Mouse (Mus musculus) small intestine, adult 2 months (tissue): Measurements from ENCODE around the gene Arap2. TPM values are rescaled to one million over a fixed set of nuclear protein-coding genes. Genes with fewer than 3 reads are reported as not detected.

Source experiments
- H3K27ac ChIP-seq: fragments of 200-500 bp; 2 replicates; pipeline ENCODE4 v1.5.1; 2012; ENCODE audit warnings: low read depth, low read length, control low read depth, inconsistent platforms; ENCODE audit not compliant: insufficient read depth
- H3K27me3 ChIP-seq: fragments of 200-500 bp; 2 replicates; pipeline ENCODE4 v1.6.1; 2012; ENCODE audit warnings: mild to moderate bottlenecking, moderate library complexity, low read length, inconsistent platforms; ENCODE audit not compliant: control insufficient read depth, insufficient read depth
- H3K36me3 ChIP-seq: fragments of 200-500 bp; 2 replicates; pipeline ENCODE4 v1.6.1; 2012; ENCODE audit warnings: mild to moderate bottlenecking, low read length, control low read depth, inconsistent platforms; ENCODE audit not compliant: control insufficient read depth, insufficient read depth
- H3K4me1 ChIP-seq: fragments of 200-500 bp; 2 replicates; pipeline ENCODE4 v1.6.1; 2012; ENCODE audit warnings: low read length, inconsistent platforms, mixed read lengths; ENCODE audit not compliant: control insufficient read depth, insufficient read depth, insufficient read length
- H3K4me3 ChIP-seq: fragments of 200-500 bp; 2 replicates; pipeline ENCODE4 v1.5.1; 2012; ENCODE audit warnings: low read depth, mild to moderate bottlenecking, control low read depth, inconsistent platforms, low read length, moderate library complexity
- CTCF ChIP-seq: fragments of 200-500 bp; IDR thresholded peaks from 2 replicates; pipeline ENCODE4 v1.5.1; 2012; ENCODE audit warnings: low read depth, mild to moderate bottlenecking, control low read depth, inconsistent platforms, low read length, moderate library complexity, mixed read lengths; ENCODE audit not compliant: insufficient replicate concordance, insufficient read length; ENCODE audit errors: extremely low read depth
- POLR2A ChIP-seq: fragments of 200-500 bp; IDR thresholded peaks from 2 replicates; pipeline ENCODE4 v1.6.1; 2012; ENCODE audit warnings: low read depth, mild to moderate bottlenecking, control low read depth, inconsistent platforms, low read length, moderate library complexity
- WGBS: fragments of 180-500 bp; shearing (Covaris S2); methylation state at CpG from one replicate; pipeline ENCODE4 v1.1.7; 2018; 5-methylcytosine and 5-hydroxymethylcytosine counted together
- polyA plus RNA-seq: library from polyadenylated mRNA; depleted of rRNA; stranded (reverse); fragments of >200 nt; gene quantifications from 2 replicates; pipeline ENCODE4 v1.2.3, GENCODE M21; 2012; rRNA removed

Gene Arap2
- polyA plus RNA-seq, result 1.9 and 2.9 TPM in 2 replicates

- TF ChIP-seq POLR2A (0 out of 2 replicates have a peak, but pooled peaks have one; percentile 24), CTCF (no peak)
- no peaks in the 10 kb centered on the region for H3K36me3 ChIP-seq
- under 1% methylated on average over 102 of the region's 106 CpGs for WGBS
- H3K27ac ChIP-seq, result peak within 1 kb of the TSS; percentile 94
- H3K4me1 ChIP-seq, result peaks cover 16% of the 10 kb centered on the region; the same call in 1 of the 2 replicates
- H3K4me3 ChIP-seq, result peak within 1 kb of the TSS; percentile 100
- H3K27me3 ChIP-seq, result no peaks in the 10 kb centered on the region
Observed at GRCm38 (mm10) chr5:62765784-62766701, at the start of gene Arap2. Gene Arap2 (minus strand): TSS chr5:62766159.

DNA sequence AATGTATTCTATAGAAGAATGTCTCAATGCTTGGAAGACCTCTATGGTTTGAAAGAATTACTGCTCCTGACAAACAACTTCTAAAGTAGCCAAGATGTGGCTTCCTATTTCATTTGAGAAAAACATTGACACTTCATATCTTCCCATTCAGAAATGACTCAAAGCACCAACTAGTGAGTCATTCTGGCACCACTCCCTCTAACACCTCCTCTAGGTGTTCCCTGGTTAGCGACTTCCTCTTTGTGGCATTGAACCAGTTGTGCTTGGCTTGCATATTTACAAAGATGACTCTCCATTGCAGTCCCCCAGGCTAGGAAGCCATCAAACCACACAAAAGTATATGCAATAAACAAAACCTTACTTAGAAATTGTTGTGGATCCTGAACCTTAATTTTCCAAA lies 49.8 kb upstream of the Arap2 start:
- Histone ChIP-seq H3K4me1 (0 out of 2 replicates have a peak, but pooled peaks cover under 1% of the 10 kb centered on the region), H3K27me3 (no peaks in the 10 kb centered on the region), H3K27ac (no peak overlapping the region), H3K4me3 (no peak overlapping the region), H3K36me3 (no peaks in the 10 kb centered on the region)
- WGBS, result 43% methylated on average over 1 of the region's 1 CpGs
- no peak for TF ChIP-seq CTCF
- no peak for TF ChIP-seq POLR2A

- H3K27ac ChIP-seq, result no peak overlapping the region
- H3K36me3 ChIP-seq, result no peaks in the 10 kb centered on the region
- H3K4me1 ChIP-seq, result no peaks in the 10 kb centered on the region
- TF ChIP-seq POLR2A (no peak), CTCF (no peak)
- H3K4me3 ChIP-seq, result no peak overlapping the region
- H3K27me3 ChIP-seq, result no peaks in the 10 kb centered on the region
- 69% methylated on average over 1 of the region's 1 CpGs for WGBS
Observed at GRCm38 (mm10) chr5:62814072-62814414, 48.1 kb upstream of the Arap2 start.

DNA sequence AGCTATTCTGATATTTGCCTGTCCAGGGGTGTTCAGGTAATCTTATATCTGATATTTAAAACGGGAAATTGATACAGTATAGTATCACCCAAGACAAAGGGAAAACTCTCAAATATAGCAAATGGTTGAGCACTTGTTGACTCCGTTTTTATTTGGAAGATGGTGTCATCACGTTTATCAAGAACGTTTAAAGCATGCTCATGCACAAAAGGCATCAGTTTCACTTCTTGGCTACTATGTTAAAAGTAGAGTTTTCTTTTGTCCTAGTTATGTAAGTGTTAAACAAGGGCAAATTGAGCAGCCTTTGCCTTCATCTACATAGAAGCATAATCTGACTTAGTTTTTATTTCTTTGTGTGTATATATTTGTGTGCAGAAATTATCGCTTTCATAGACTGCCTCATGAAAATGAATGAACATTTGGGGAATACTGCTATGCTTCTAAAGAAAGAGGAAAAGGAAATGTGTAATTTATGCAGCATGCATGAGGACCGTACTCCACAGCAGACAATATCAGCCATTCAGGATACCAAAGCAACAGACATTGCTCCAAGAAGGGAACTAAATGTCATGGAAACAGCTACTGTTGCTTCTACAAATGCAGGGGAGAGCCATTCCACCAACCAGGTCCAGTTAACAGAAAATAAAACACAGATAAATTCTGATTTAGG lies 47.6 kb upstream of the Arap2 start, which contains the start of gene Dthd1:
Gene Dthd1 (plus strand): TSS at position 422 of the 670 bp plus-strand sequence.
- Histone ChIP-seq H3K4me3 (no peak within 1 kb of the TSS), H3K27ac (no peak within 1 kb of the TSS), H3K4me1 (no peaks in the 10 kb centered on the region), H3K36me3 (no peaks in the 10 kb centered on the region), H3K27me3 (no peaks in the 10 kb centered on the region)
- WGBS, result 83% methylated on average over 6 of the region's 6 CpGs
- TF ChIP-seq CTCF (no peak), POLR2A (no peak)

DNA sequence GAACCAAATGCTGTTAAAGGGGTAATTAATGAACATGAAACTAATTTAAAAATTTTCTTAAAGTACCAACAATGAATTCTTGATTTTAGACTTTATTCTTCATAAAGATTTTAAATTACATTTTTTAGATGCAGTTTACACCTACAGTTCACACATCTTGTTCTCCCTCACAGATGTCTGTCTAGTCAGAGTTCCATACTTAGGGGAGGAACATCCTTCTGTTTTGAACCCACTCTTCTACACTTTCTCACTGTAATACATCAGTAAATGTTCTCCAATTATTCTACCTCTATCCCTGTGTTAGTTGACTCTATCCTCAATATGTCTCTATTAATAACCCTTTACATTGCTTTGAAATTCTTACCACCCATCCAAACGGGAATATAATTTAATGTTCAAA lies 26.8 kb upstream of the Arap2 start:
- Histone ChIP-seq H3K27ac (no peak overlapping the region), H3K36me3 (no peaks in the 10 kb centered on the region), H3K4me3 (no peak overlapping the region), H3K27me3 (no peaks in the 10 kb centered on the region), H3K4me1 (no peaks in the 10 kb centered on the region)
- 79% methylated on average over 1 of the region's 1 CpGs for WGBS
- no peak for TF ChIP-seq CTCF
- no peak for TF ChIP-seq POLR2A

- no peak overlapping the region for H3K4me3 ChIP-seq
- no peak for TF ChIP-seq POLR2A
- no peak for TF ChIP-seq CTCF
- WGBS, result 82% methylated on average over 5 of the region's 5 CpGs
- H3K27ac ChIP-seq, result no peak overlapping the region
- no peaks in the 10 kb centered on the region for H3K4me1 ChIP-seq
- no peaks in the 10 kb centered on the region for H3K27me3 ChIP-seq
- no peaks in the 10 kb centered on the region for H3K36me3 ChIP-seq
Observed at GRCm38 (mm10) chr5:62790921-62791564, 25.1 kb upstream of the Arap2 start.

GRCm38 (mm10) chr5:62786809-62787208 lies 20.9 kb upstream of the Arap2 start:
- 79% methylated on average over 3 of the region's 3 CpGs for WGBS
- no peaks in the 10 kb centered on the region for H3K27me3 ChIP-seq
- H3K27ac ChIP-seq, result no peak overlapping the region
- no peak for TF ChIP-seq POLR2A
- no peak for TF ChIP-seq CTCF
- no peaks in the 10 kb centered on the region for H3K4me1 ChIP-seq
- H3K36me3 ChIP-seq, result no peaks in the 10 kb centered on the region
- no peak overlapping the region for H3K4me3 ChIP-seq
